Mouse (Mus musculus) CD4-positive naive resting alpha-beta T cell, adult 76 days (primary cell): Measurements from ENCODE around the gene Pde1b. TPM values are rescaled to one million over a fixed set of nuclear protein-coding genes. Genes with fewer than 3 reads are reported as not detected.

ENCODE experiments used
- total RNA-seq: library from RNA; stranded (reverse); gene quantifications from one replicate; pipeline ENCODE4 v1.2.4, GENCODE M21; 2023

The Pde1b gene
- total RNA-seq = 39.7 TPM

GRCm38 (mm10) chr15:103502435-103503250, at the start of gene Pde1b:
Pde1b (plus strand) TSS chr15:103503034.

GRCm38 (mm10) chr15:103453551-103454218, 49.1 kb upstream of the Pde1b start, which contains the start of gene Nckap1l:
Nckap1l (plus strand) TSS chr15:103453794.

DNA sequence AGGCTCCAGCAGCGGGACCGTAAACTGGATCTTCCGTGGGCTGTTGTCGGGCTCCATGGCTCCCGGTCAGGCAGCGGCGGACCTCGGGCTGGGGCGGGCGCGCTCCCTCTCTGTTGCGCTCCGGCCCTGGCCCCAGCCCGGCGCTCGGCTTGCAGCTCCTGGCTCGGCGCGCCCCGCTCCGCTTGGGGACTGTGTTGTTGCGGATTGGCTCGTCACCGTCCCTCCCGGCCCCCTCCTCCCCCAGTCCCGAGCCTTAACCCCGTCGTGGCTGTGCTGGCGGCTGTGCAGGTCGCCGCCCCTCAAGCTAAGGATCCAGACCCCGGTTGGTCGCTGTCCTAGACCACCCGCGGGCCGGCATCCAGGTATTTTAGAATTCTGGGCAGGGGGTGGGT, 35.0 kb downstream of the Pde1b start, which contains the start of gene Ppp1r1a:
Ppp1r1a (minus strand) TSS at position 182 of the 392 bp plus-strand sequence.

DNA sequence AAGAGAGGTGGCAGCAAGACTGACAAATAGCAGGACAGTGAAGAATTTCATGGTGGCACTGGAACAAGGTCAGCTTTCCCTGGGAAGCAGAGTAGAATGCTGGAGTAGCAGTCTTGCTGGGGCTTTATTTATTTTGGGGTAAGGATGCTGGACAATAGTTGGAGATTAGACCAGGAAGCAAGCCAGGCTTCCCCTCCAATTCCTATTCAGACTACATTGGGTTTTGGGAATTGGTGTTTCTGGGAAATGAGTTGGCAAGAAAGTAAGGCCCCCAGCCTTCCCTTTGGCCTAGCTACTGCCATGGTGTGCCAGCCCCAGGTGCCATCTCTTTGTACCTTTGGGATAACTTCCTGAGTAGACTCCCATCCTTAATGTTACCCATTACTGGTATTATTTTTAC, 62.1 kb downstream of the Pde1b start, which contains the start of gene Glycam1:
Glycam1 (minus strand) TSS at position 101 of the 400 bp plus-strand sequence.

Other genes with a start within 250 kb of the Pde1b start
- gene Nfe2, start 244.6 kb upstream of the Pde1b start, total RNA-seq = 1.4 TPM
- 73.4 TPM for gene Copz1, start 230.3 kb upstream of the Pde1b start, total RNA-seq
- not detected for gene Gpr84, start 192.4 kb upstream of the Pde1b start, total RNA-seq
- gene Zfp385a, start 162.9 kb upstream of the Pde1b start, total RNA-seq = 2.4 TPM
- gene Itga5, start 136.3 kb upstream of the Pde1b start, total RNA-seq = 2.1 TPM
- not detected for gene Gtsf1, start 72.6 kb upstream of the Pde1b start, total RNA-seq
- gene Gtsf2, start 54.6 kb upstream of the Pde1b start, total RNA-seq = not detected
- gene Nckap1l, start 49.2 kb upstream of the Pde1b start, total RNA-seq = 147 TPM
- gene Ppp1r1a, start 35.0 kb downstream of the Pde1b start, total RNA-seq = not detected
- not detected for gene Glycam1, start 62.0 kb downstream of the Pde1b start, total RNA-seq